Mouse (Mus musculus) heart, adult 2 months (tissue): ENCODE measurements at regions not wholly inside any gene's neighbourhood (a gene's known extent, or its start where the extent isn't known, plus 50 kb on each side); places are given as distances from the start of the nearest gene placed in this dataset.

Experiments
- CTCF ChIP-seq: fragments of 200-600 bp; IDR thresholded peaks from 2 replicates; pipeline ENCODE4 v1.8.1; 2022; ENCODE audit warnings: antibody characterized with exemption, mild to moderate bottlenecking, moderate library complexity
- EP300 ChIP-seq: fragments of 200-500 bp; IDR thresholded peaks from 2 replicates; pipeline ENCODE4 v1.6.1; 2011; ENCODE audit warnings: low read depth, low read length, control low read depth; ENCODE audit not compliant: insufficient read depth
- POLR2A ChIP-seq: fragments of 200-500 bp; IDR thresholded peaks from 2 replicates; pipeline ENCODE4 v1.6.1; 2011; ENCODE audit warnings: mild to moderate bottlenecking, low read depth, low read length, control low read depth; ENCODE audit not compliant: insufficient read depth

- no peak for TF ChIP-seq EP300
- TF ChIP-seq POLR2A = no peak
- no peak for TF ChIP-seq CTCF
Measured at GRCm38 (mm10) chr10:109540229-109540628, 529.4 kb upstream of the Syt1 start.
